Mouse (Mus musculus): ENCODE results near the gene Cers6. TPM values are rescaled to one million over a fixed set of nuclear protein-coding genes. Genes with fewer than 3 reads are reported as not detected.

Gene Cers6
- polyA plus RNA-seq, 1 experiment from 2014 or later = 88.4 TPM

- Histone ChIP-seq H3K9me3 (ENCODE audit: control insufficient read depth, low read length) (no peaks in the 10 kb centered on the region), H3K9ac (replicated peaks; ENCODE audit: low read length) (no peak overlapping the region), H3K36me3 (ENCODE audit: control insufficient read depth, insufficient read depth, low read length) (peaks cover 5% of the 10 kb centered on the region), H3K27ac (replicated peaks; ENCODE audit: low read depth, low read length) (no peak overlapping the region), H3K27me3 (ENCODE audit: control insufficient read depth, insufficient read depth, low read length) (no peaks in the 10 kb centered on the region), H3K4me1 (ENCODE audit: control insufficient read depth, insufficient read depth, low read length) (no peaks in the 10 kb centered on the region), H3K4me3 (replicated peaks; ENCODE audit: low read depth, low read length) (no peak overlapping the region), H3K4me2 (ENCODE audit: low read length) (no peak overlapping the region)
- ATAC-seq (ENCODE audit: low FRiP score, low TSS enrichment) (no peak), DNase-seq (no peak)
- WGBS = 95% methylated on average over 2 of the region's 2 CpGs
Measured at GRCm38 (mm10) chr2:68945976-68946375, 84.7 kb downstream of the Cers6 start.

- 94% methylated on average over 5 of the region's 5 CpGs for WGBS
- Histone ChIP-seq H3K27ac (replicated peaks; ENCODE audit: low read depth, low read length) (no peak overlapping the region), H3K27me3 (ENCODE audit: control insufficient read depth, insufficient read depth, low read length) (no peaks in the 10 kb centered on the region), H3K4me2 (ENCODE audit: low read length) (no peak overlapping the region), H3K36me3 (ENCODE audit: control insufficient read depth, insufficient read depth, low read length) (peaks cover 5% of the 10 kb centered on the region), H3K9me3 (ENCODE audit: control insufficient read depth, low read length) (0 out of 2 replicates have a peak, but pooled peaks cover 4% of the 10 kb centered on the region), H3K4me3 (replicated peaks; ENCODE audit: low read depth, low read length) (no peak overlapping the region), H3K4me1 (ENCODE audit: control insufficient read depth, insufficient read depth, low read length) (no peaks in the 10 kb centered on the region), H3K9ac (replicated peaks; ENCODE audit: low read length) (no peak overlapping the region)
- ATAC-seq (ENCODE audit: low FRiP score, low TSS enrichment) (no peak), DNase-seq (no peak)
Measured at GRCm38 (mm10) chr2:68946819-68947218, 85.6 kb downstream of the Cers6 start.

GRCm38 (mm10) chr2:68949137-68949536, 87.9 kb downstream of the Cers6 start:
- H3K36me3 ChIP-seq (ENCODE audit: control insufficient read depth, insufficient read depth, low read length) = peaks cover 5% of the 10 kb centered on the region
- no peak for ATAC-seq (ENCODE audit: low FRiP score, low TSS enrichment)
- H3K9me3 ChIP-seq (ENCODE audit: control insufficient read depth, low read length) = 0 out of 2 replicates have a peak, but pooled peaks cover 8% of the 10 kb centered on the region
- 95% methylated on average over 2 of the region's 2 CpGs for WGBS
- H3K4me3 ChIP-seq (replicated peaks; ENCODE audit: low read depth, low read length) = no peak overlapping the region
- H3K4me1 ChIP-seq (ENCODE audit: control insufficient read depth, insufficient read depth, low read length) = no peaks in the 10 kb centered on the region
- no peaks in the 10 kb centered on the region for H3K27me3 ChIP-seq (ENCODE audit: control insufficient read depth, insufficient read depth, low read length)
- no peak for DNase-seq
- no peak overlapping the region for H3K9ac ChIP-seq (replicated peaks; ENCODE audit: low read length)
- H3K27ac ChIP-seq (replicated peaks; ENCODE audit: low read depth, low read length) = no peak overlapping the region
- H3K4me2 ChIP-seq (ENCODE audit: low read length) = no peak overlapping the region

GRCm38 (mm10) chr2:68949728-68950127, 88.5 kb downstream of the Cers6 start:
- no peaks in the 10 kb centered on the region for H3K4me1 ChIP-seq (ENCODE audit: control insufficient read depth, insufficient read depth, low read length)
- DNase-seq = no peak
- H3K36me3 ChIP-seq (ENCODE audit: control insufficient read depth, insufficient read depth, low read length) = peaks cover 5% of the 10 kb centered on the region
- no peak overlapping the region for H3K4me3 ChIP-seq (replicated peaks; ENCODE audit: low read depth, low read length)
- no peak overlapping the region for H3K9ac ChIP-seq (replicated peaks; ENCODE audit: low read length)
- H3K9me3 ChIP-seq (ENCODE audit: control insufficient read depth, low read length) = 0 out of 2 replicates have a peak, but pooled peaks cover 8% of the 10 kb centered on the region
- H3K4me2 ChIP-seq (ENCODE audit: low read length) = no peak overlapping the region
- ATAC-seq (ENCODE audit: low FRiP score, low TSS enrichment) = no peak
- 77% methylated on average over 5 of the region's 5 CpGs for WGBS
- H3K27me3 ChIP-seq (ENCODE audit: control insufficient read depth, insufficient read depth, low read length) = no peaks in the 10 kb centered on the region
- H3K27ac ChIP-seq (replicated peaks; ENCODE audit: low read depth, low read length) = no peak overlapping the region

GRCm38 (mm10) chr2:68951706-68952105, 90.5 kb downstream of the Cers6 start:
- Histone ChIP-seq H3K36me3 (ENCODE audit: control insufficient read depth, insufficient read depth, low read length) (peaks cover 5% of the 10 kb centered on the region), H3K27me3 (ENCODE audit: control insufficient read depth, insufficient read depth, low read length) (no peaks in the 10 kb centered on the region), H3K9ac (replicated peaks; ENCODE audit: low read length) (no peak overlapping the region), H3K4me1 (ENCODE audit: control insufficient read depth, insufficient read depth, low read length) (no peaks in the 10 kb centered on the region), H3K9me3 (ENCODE audit: control insufficient read depth, low read length) (0 out of 2 replicates have a peak, but pooled peaks cover 8% of the 10 kb centered on the region), H3K4me2 (ENCODE audit: low read length) (no peak overlapping the region), H3K4me3 (replicated peaks; ENCODE audit: low read depth, low read length) (no peak overlapping the region), H3K27ac (replicated peaks; ENCODE audit: low read depth, low read length) (no peak overlapping the region)
- WGBS = 89% methylated on average over 3 of the region's 3 CpGs
- DNase-seq (no peak), ATAC-seq (ENCODE audit: low FRiP score, low TSS enrichment) (no peak)

- H3K9ac ChIP-seq (replicated peaks; ENCODE audit: low read length) = no peak overlapping the region
- no peak for ATAC-seq (ENCODE audit: low FRiP score, low TSS enrichment)
- 0 out of 2 replicates have a peak, but pooled peaks cover 8% of the 10 kb centered on the region for H3K9me3 ChIP-seq (ENCODE audit: control insufficient read depth, low read length)
- no peak overlapping the region for H3K4me2 ChIP-seq (ENCODE audit: low read length)
- H3K4me3 ChIP-seq (replicated peaks; ENCODE audit: low read depth, low read length) = no peak overlapping the region
- no peaks in the 10 kb centered on the region for H3K27me3 ChIP-seq (ENCODE audit: control insufficient read depth, insufficient read depth, low read length)
- DNase-seq = no peak
- WGBS = 76% methylated on average over 2 of the region's 2 CpGs
- no peak overlapping the region for H3K27ac ChIP-seq (replicated peaks; ENCODE audit: low read depth, low read length)
- H3K4me1 ChIP-seq (ENCODE audit: control insufficient read depth, insufficient read depth, low read length) = no peaks in the 10 kb centered on the region
- H3K36me3 ChIP-seq (ENCODE audit: control insufficient read depth, insufficient read depth, low read length) = no peaks in the 10 kb centered on the region; the same call in 1 of the 2 replicates
Measured at GRCm38 (mm10) chr2:68953688-68954087, 92.4 kb downstream of the Cers6 start.

GRCm38 (mm10) chr2:68955496-68955895, 94.3 kb downstream of the Cers6 start:
- 0 out of 2 replicates have a peak, but pooled peaks cover 8% of the 10 kb centered on the region for H3K9me3 ChIP-seq (ENCODE audit: control insufficient read depth, low read length)
- no peak for DNase-seq
- no peaks in the 10 kb centered on the region for H3K36me3 ChIP-seq (ENCODE audit: control insufficient read depth, insufficient read depth, low read length)
- H3K9ac ChIP-seq (replicated peaks; ENCODE audit: low read length) = no peak overlapping the region
- ATAC-seq (ENCODE audit: low FRiP score, low TSS enrichment) = no peak
- H3K4me1 ChIP-seq (ENCODE audit: control insufficient read depth, insufficient read depth, low read length) = no peaks in the 10 kb centered on the region
- H3K27me3 ChIP-seq (ENCODE audit: control insufficient read depth, insufficient read depth, low read length) = no peaks in the 10 kb centered on the region
- no peak overlapping the region for H3K4me3 ChIP-seq (replicated peaks; ENCODE audit: low read depth, low read length)
- no peak overlapping the region for H3K4me2 ChIP-seq (ENCODE audit: low read length)
- H3K27ac ChIP-seq (replicated peaks; ENCODE audit: low read depth, low read length) = no peak overlapping the region
- 93% methylated on average over 2 of the region's 2 CpGs for WGBS

GRCm38 (mm10) chr2:68956146-68956545, 94.9 kb downstream of the Cers6 start:
- H3K4me3 ChIP-seq (replicated peaks; ENCODE audit: low read depth, low read length) = no peak overlapping the region
- ATAC-seq (ENCODE audit: low FRiP score, low TSS enrichment) = no peak
- no peaks in the 10 kb centered on the region for H3K4me1 ChIP-seq (ENCODE audit: control insufficient read depth, insufficient read depth, low read length)
- 99% methylated on average over 3 of the region's 3 CpGs for WGBS
- no peak overlapping the region for H3K4me2 ChIP-seq (ENCODE audit: low read length)
- DNase-seq = no peak
- 0 out of 2 replicates have a peak, but pooled peaks cover 8% of the 10 kb centered on the region for H3K9me3 ChIP-seq (ENCODE audit: control insufficient read depth, low read length)
- no peak overlapping the region for H3K9ac ChIP-seq (replicated peaks; ENCODE audit: low read length)
- H3K27me3 ChIP-seq (ENCODE audit: control insufficient read depth, insufficient read depth, low read length) = no peaks in the 10 kb centered on the region
- H3K36me3 ChIP-seq (ENCODE audit: control insufficient read depth, insufficient read depth, low read length) = no peaks in the 10 kb centered on the region
- H3K27ac ChIP-seq (replicated peaks; ENCODE audit: low read depth, low read length) = no peak overlapping the region

- Histone ChIP-seq H3K4me2 (ENCODE audit: low read length) (no peak overlapping the region), H3K4me1 (ENCODE audit: control insufficient read depth, insufficient read depth, low read length) (no peaks in the 10 kb centered on the region), H3K27me3 (ENCODE audit: control insufficient read depth, insufficient read depth, low read length) (no peaks in the 10 kb centered on the region), H3K9ac (replicated peaks; ENCODE audit: low read length) (no peak overlapping the region), H3K4me3 (replicated peaks; ENCODE audit: low read depth, low read length) (no peak overlapping the region), H3K27ac (replicated peaks; ENCODE audit: low read depth, low read length) (no peak overlapping the region), H3K36me3 (ENCODE audit: control insufficient read depth, insufficient read depth, low read length) (no peaks in the 10 kb centered on the region), H3K9me3 (ENCODE audit: control insufficient read depth, low read length) (no peaks in the 10 kb centered on the region)
- ATAC-seq (ENCODE audit: low FRiP score, low TSS enrichment) (no peak), DNase-seq (no peak)
- 73% methylated on average over 7 of the region's 7 CpGs for WGBS
Measured at GRCm38 (mm10) chr2:68957831-68958230, 96.6 kb downstream of the Cers6 start.
